ENCODE assay signal across 8 mouse cellular contexts in the genomic region with DNA sequence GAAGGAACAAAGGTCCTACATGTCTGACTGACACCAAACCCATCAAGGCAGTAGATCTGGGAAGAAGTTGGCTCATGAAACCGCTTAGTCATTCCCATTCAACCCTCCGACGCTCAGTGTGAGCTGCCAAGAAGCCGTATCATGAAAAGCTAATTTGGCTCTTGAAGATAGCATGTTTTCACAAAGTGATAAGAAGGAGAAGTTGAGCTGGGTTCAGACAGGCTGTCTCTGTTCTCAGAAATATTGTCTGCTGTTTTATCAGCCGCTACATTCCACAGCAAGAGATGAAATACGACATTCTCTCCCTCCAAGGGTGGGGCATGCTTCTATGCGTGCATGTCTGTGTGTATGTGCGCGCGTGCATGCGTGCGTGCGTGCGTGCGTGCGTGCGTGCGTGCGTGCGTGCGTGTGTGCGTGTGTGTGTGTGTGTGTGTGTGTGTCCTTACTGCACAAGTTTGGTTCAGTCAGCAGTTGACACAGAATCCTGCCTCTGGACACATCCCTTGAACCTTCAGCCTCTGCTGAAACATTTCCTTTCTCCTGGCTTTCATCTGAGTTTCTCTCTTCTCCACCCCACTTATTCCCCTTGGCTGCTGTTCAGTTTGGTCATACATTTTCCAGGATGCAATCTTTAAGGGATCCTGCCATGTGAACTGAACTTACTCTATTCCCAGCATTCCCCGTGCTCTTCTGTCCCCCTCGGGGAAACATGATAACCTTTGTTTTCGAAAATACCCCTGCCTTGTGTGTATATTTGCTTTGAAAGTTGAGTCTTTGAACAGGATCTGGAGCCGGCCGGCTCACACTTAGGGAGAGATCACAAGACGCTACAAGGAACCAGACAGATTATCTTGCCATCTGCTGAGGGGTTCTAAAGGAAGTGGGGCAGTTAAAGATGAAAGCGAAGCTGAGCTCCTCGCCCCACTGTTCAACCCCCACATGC.
DNase-seq lines count a peak whose midpoint lies in the region; ATAC-seq and TF ChIP-seq lines count a peak whose summit lies in the region.

No protein-coding gene starts in this region.

- 80% methylated on average over 30 of the region's 30 CpGs for WGBS in midbrain, embryonic 14.5 days
- WGBS in midbrain, embryonic 13.5 days = 79% methylated on average over 30 of the region's 30 CpGs
- 17% methylated on average over 30 of the region's 30 CpGs for WGBS in heart, postnatal 0 days

- H3K4me3 ChIP-seq in midbrain, embryonic 14.5 days (replicated peaks; ENCODE audit: low read depth, low read length) = no peak overlapping the region
- no peak overlapping the region for H3K4me3 ChIP-seq in midbrain, embryonic 13.5 days (replicated peaks)
- peak overlapping the region; percentile 26 for H3K4me3 ChIP-seq in heart, postnatal 0 days (ENCODE audit: low read depth, low read length)
- peak overlapping the region; percentile 71 for H3K4me3 ChIP-seq in megakaryocyte, embryonic 14.5 days (replicated peaks)

- peak; percentile 67 for TF ChIP-seq EP300 in heart, postnatal 0 days (IDR thresholded peaks at IDR 0.05; ENCODE audit: low read depth)

- H3K36me3 ChIP-seq in midbrain, embryonic 14.5 days (ENCODE audit: control insufficient read depth, insufficient read depth, low read length) = no peaks in the 10 kb centered on the region
- no peaks in the 10 kb centered on the region for H3K36me3 ChIP-seq in midbrain, embryonic 13.5 days
- no peaks in the 10 kb centered on the region for H3K36me3 ChIP-seq in heart, postnatal 0 days (replicated peaks; ENCODE audit: control insufficient read depth, insufficient read depth, low read length)
- H3K36me3 ChIP-seq in megakaryocyte, embryonic 14.5 days (replicated peaks; ENCODE audit: low read length) = no peaks in the 10 kb centered on the region

- H3K9me3 ChIP-seq in midbrain, embryonic 14.5 days (ENCODE audit: control insufficient read depth, low read length) = no peaks in the 10 kb centered on the region
- no peaks in the 10 kb centered on the region for H3K9me3 ChIP-seq in midbrain, embryonic 13.5 days
- no peaks in the 10 kb centered on the region for H3K9me3 ChIP-seq in heart, postnatal 0 days (replicated peaks; ENCODE audit: control insufficient read depth, low read length)
- H3K9me3 ChIP-seq in megakaryocyte, embryonic 14.5 days = peaks cover 18% of the 10 kb centered on the region

- H3K4me1 ChIP-seq in midbrain, embryonic 14.5 days (ENCODE audit: control insufficient read depth, insufficient read depth, low read length) = no peaks in the 10 kb centered on the region
- no peaks in the 10 kb centered on the region for H3K4me1 ChIP-seq in midbrain, embryonic 13.5 days (replicated peaks)
- H3K4me1 ChIP-seq in heart, postnatal 0 days (ENCODE audit: control insufficient read depth, insufficient read depth) = peaks cover 19% of the 10 kb centered on the region
- no peaks in the 10 kb centered on the region for H3K4me1 ChIP-seq in megakaryocyte, embryonic 14.5 days

- peak; percentile 23 for DNase-seq in midbrain, embryonic 14.5 days
- DNase-seq in embryo, embryonic 10.5 days (ENCODE audit: low spot score) = peak; percentile 52
- DNase-seq in heart, postnatal 0 days (ENCODE audit: low spot score) = peak; percentile 77
- peak; percentile 20 to 33 for DNase-seq in left cerebral cortex, postnatal 14 days (ENCODE audit: low spot score in 2 of 2)
- peak; percentile 20 for DNase-seq in yolk sac, embryonic 10.5 days (ENCODE audit: low spot score)
- no peak for DNase-seq in thymus, adult 18-20 months

- intact Hi-C loops in left cerebral cortex, postnatal 14 days (cut with DNase I) = no loop called here

- no peak for TF ChIP-seq CTCF in heart, postnatal 0 days (IDR thresholded peaks at IDR 0.05; ENCODE audit: low read depth)

- no peak overlapping the region for H3K4me2 ChIP-seq in midbrain, embryonic 14.5 days (ENCODE audit: low read length)
- H3K4me2 ChIP-seq in midbrain, embryonic 13.5 days (replicated peaks) = no peak overlapping the region
- H3K4me2 ChIP-seq in heart, postnatal 0 days (ENCODE audit: low read depth, low read length) = peak overlapping the region; percentile 51

- H3K27me3 ChIP-seq in midbrain, embryonic 14.5 days (ENCODE audit: control insufficient read depth, insufficient read depth, low read length) = no peaks in the 10 kb centered on the region
- H3K27me3 ChIP-seq in midbrain, embryonic 13.5 days = no peaks in the 10 kb centered on the region
- H3K27me3 ChIP-seq in heart, postnatal 0 days (ENCODE audit: control insufficient read depth, insufficient read depth, low read length) = no peaks in the 10 kb centered on the region
- no peaks in the 10 kb centered on the region for H3K27me3 ChIP-seq in megakaryocyte, embryonic 14.5 days (replicated peaks)

- H3K9ac ChIP-seq in midbrain, embryonic 14.5 days (replicated peaks; ENCODE audit: low read length) = no peak overlapping the region
- no peak overlapping the region for H3K9ac ChIP-seq in midbrain, embryonic 13.5 days (replicated peaks)
- H3K9ac ChIP-seq in heart, postnatal 0 days (replicated peaks; ENCODE audit: low read depth, low read length) = no peak overlapping the region; the same call in 1 of the 2 replicates

- H3K27ac ChIP-seq in midbrain, embryonic 14.5 days (replicated peaks; ENCODE audit: low read depth, low read length) = no peak overlapping the region
- H3K27ac ChIP-seq in midbrain, embryonic 13.5 days = no peak overlapping the region
- peak overlapping the region; percentile 58 for H3K27ac ChIP-seq in heart, postnatal 0 days (ENCODE audit: low read depth)

- ATAC-seq in midbrain, embryonic 14.5 days (ENCODE audit: low FRiP score, low TSS enrichment) = no peak
- no peak for ATAC-seq in midbrain, embryonic 13.5 days
- peak; percentile 77 for ATAC-seq in heart, postnatal 0 days (ENCODE audit: insufficient read depth, low read depth)

Comparison
In these comparisons a context has a peak if more than half of its experiments do, and no peak if none do; other contexts are left out.
1. DNase-seq: peak in midbrain, embryonic 14.5 days (single experiment), embryo, embryonic 10.5 days (single experiment), heart, postnatal 0 days (single experiment), left cerebral cortex, postnatal 14 days (2 of 2) and yolk sac, embryonic 10.5 days (single experiment); none in thymus, adult 18-20 months (0 of 2).
2. H3K4me3 ChIP-seq: peak in heart, postnatal 0 days (single experiment) and megakaryocyte, embryonic 14.5 days (single experiment); none in midbrain, embryonic 14.5 days (single experiment) and midbrain, embryonic 13.5 days (single experiment).